Mouse (Mus musculus): ENCODE data around the gene Pou1f1. TPM values are rescaled to one million over a fixed set of nuclear protein-coding genes. Genes with fewer than 3 reads are reported as not detected.

Pou1f1 gene
- total and polyA plus RNA-seq, 3 experiments = not detected

GRCm38 (mm10) chr16:65485726-65486125 is 34.6 kb upstream of the Pou1f1 start:
- H3K4me3 ChIP-seq (ENCODE audit: control insufficient read depth in 1 of 2, insufficient read depth in 1 of 2, low read depth in 2 of 2, low read length in 2 of 2) = no peak overlapping the region
- no peak for TF ChIP-seq GABPA (IDR thresholded peaks at IDR 0.05; ENCODE audit: low read depth, low read length)
- no peak for TF ChIP-seq HCFC1 (IDR thresholded peaks at IDR 0.05; ENCODE audit: low read depth, low read length)
- no peak for TF ChIP-seq MYB (IDR thresholded peaks at IDR 0.05; ENCODE audit: low read depth, low read length)
- no peak for TF ChIP-seq ZKSCAN1 (IDR thresholded peaks at IDR 0.05; ENCODE audit: low read depth, low read length)
- TF ChIP-seq MAZ (IDR thresholded peaks at IDR 0.05; ENCODE audit: low read depth, low read length) = no peak
- H3K4me1 ChIP-seq (ENCODE audit: control insufficient read depth in 1 of 2, insufficient read depth in 2 of 2, low read length in 2 of 2) = no peaks in the 10 kb centered on the region
- H3K9ac ChIP-seq (ENCODE audit: control insufficient read depth, low read depth, low read length, poor library complexity, severe bottlenecking) = no peak overlapping the region
- no peaks in the 10 kb centered on the region for H3K79me2 ChIP-seq (ENCODE audit: control insufficient read depth, insufficient read depth, low read length, poor library complexity)
- DNase-seq (ENCODE audit: low read depth, low spot score) = no peak
- H3K27me3 ChIP-seq (ENCODE audit: control insufficient read depth in 1 of 2, insufficient read depth in 2 of 2, low read length in 2 of 2) = 0 out of 4 replicates have a peak, but pooled peaks cover 0 to 1% of the 10 kb centered on the region in 2 experiments
- H3K9me3 ChIP-seq (replicated peaks; ENCODE audit: insufficient read depth, low read length) = no peaks in the 10 kb centered on the region
- no peak overlapping the region for H3K27ac ChIP-seq (ENCODE audit: control insufficient read depth, low read depth, low read length)
- no peaks in the 10 kb centered on the region for H3K36me3 ChIP-seq (ENCODE audit: control insufficient read depth in 1 of 2, insufficient read depth in 2 of 2, low read length in 2 of 2)

DNA sequence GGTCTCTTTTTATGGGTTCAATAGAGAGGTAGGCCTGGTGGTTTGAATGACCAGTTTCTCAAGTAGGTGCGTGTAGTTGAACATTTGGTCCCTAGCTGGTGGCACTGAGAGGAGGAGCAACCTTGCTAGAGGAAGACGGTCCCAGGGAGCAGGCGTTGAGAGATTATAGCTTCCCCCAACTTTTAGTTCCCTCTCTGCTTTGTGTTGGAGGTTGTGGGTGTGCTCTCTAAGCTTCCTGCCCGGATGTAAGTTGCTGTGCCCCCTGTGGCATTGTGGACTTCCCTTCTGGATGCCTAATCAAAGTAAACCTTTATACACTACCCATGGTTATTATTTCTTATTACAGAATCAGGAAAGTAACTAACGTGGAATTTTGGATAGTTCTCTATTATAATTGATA is 24.3 kb upstream of the Pou1f1 start:
- Histone ChIP-seq H3K27ac (ENCODE audit: control insufficient read depth, low read depth, low read length) (no peak overlapping the region), H3K27me3 (ENCODE audit: control insufficient read depth in 1 of 2, insufficient read depth in 2 of 2, low read length in 2 of 2) (no peaks in the 10 kb centered on the region), H3K9me3 (replicated peaks; ENCODE audit: insufficient read depth, low read length) (no peaks in the 10 kb centered on the region), H3K79me2 (ENCODE audit: control insufficient read depth, insufficient read depth, low read length, poor library complexity) (no peaks in the 10 kb centered on the region), H3K9ac (ENCODE audit: control insufficient read depth, low read depth, low read length, poor library complexity, severe bottlenecking) (no peak overlapping the region), H3K4me3 (ENCODE audit: control insufficient read depth in 1 of 2, insufficient read depth in 1 of 2, low read depth in 2 of 2, low read length in 2 of 2) (no peak overlapping the region), H3K36me3 (ENCODE audit: control insufficient read depth in 1 of 2, insufficient read depth in 2 of 2, low read length in 2 of 2) (no peaks in the 10 kb centered on the region), H3K4me1 (ENCODE audit: control insufficient read depth in 1 of 2, insufficient read depth in 2 of 2, low read length in 2 of 2) (no peaks in the 10 kb centered on the region)
- DNase-seq (ENCODE audit: low read depth, low spot score) = peak; percentile 8
- TF ChIP-seq HCFC1 (IDR thresholded peaks at IDR 0.05; ENCODE audit: low read depth, low read length) (no peak), MXI1 (IDR thresholded peaks at IDR 0.05; ENCODE audit: low read depth, low read length) (no peak)

DNA sequence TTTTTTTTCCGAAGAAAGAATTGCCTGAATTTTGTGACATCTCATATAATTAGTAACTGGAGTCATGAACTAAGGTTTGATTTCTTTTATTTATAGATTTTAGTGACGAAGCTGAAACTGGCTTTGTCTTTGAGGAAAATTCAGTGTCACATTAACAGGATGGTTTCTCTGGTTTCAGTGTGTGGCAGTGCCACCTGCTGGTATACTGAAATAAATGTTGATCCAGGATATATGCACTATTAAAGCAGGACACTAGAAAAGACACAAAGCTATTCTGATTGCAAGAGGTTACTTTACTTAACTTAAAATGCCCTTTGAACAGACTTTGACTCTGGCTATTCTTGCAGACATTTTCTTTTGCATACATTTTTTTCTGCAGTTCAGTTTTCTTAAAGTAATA is 23.3 kb upstream of the Pou1f1 start:
- peak; percentile 47 for DNase-seq (ENCODE audit: low read depth, low spot score)
- TF ChIP-seq RAD21 (IDR thresholded peaks at IDR 0.05; ENCODE audit: low read depth, low read length) (peak; percentile 72), NRF1 (IDR thresholded peaks at IDR 0.05; ENCODE audit: insufficient read depth, low read depth, low read length, poor library complexity, severe bottlenecking) (no peak), SMC3 (IDR thresholded peaks at IDR 0.05; ENCODE audit: low read depth, low read length) (peak; percentile 71), ZC3H11A (IDR thresholded peaks at IDR 0.05; ENCODE audit: low read depth, low read length) (peak; percentile 58), CTCF (IDR thresholded peaks at IDR 0.05 in 2 of 3, conservative IDR thresholded peaks at IDR 0.05 in 1 of 3; ENCODE audit: control insufficient read depth in 1 of 3, insufficient read depth in 1 of 3, low read depth in 2 of 3, low read length in 3 of 3, poor library complexity in 1 of 3, severe bottlenecking in 1 of 3) (peak; percentile 29 to 71 (median 35); a peak in 4 of 6 replicates), POLR2A (IDR thresholded peaks at IDR 0.05; ENCODE audit: control insufficient read depth in 1 of 2, insufficient read depth in 1 of 2, low read depth in 1 of 2, low read length in 2 of 2, poor library complexity in 1 of 2) (no peak), HCFC1 (IDR thresholded peaks at IDR 0.05; ENCODE audit: low read depth, low read length) (no peak), ZMIZ1 (IDR thresholded peaks at IDR 0.05; ENCODE audit: low read depth, low read length) (no peak)
- no peaks in the 10 kb centered on the region for H3K9me3 ChIP-seq (replicated peaks; ENCODE audit: insufficient read depth, low read length)
- H3K36me3 ChIP-seq (ENCODE audit: control insufficient read depth in 1 of 2, insufficient read depth in 2 of 2, low read length in 2 of 2) = no peaks in the 10 kb centered on the region
- no peak overlapping the region for H3K9ac ChIP-seq (ENCODE audit: control insufficient read depth, low read depth, low read length, poor library complexity, severe bottlenecking)
- H3K79me2 ChIP-seq (ENCODE audit: control insufficient read depth, insufficient read depth, low read length, poor library complexity) = no peaks in the 10 kb centered on the region
- no peaks in the 10 kb centered on the region for H3K4me1 ChIP-seq (ENCODE audit: control insufficient read depth in 1 of 2, insufficient read depth in 2 of 2, low read length in 2 of 2)
- H3K27me3 ChIP-seq (ENCODE audit: control insufficient read depth in 1 of 2, insufficient read depth in 2 of 2, low read length in 2 of 2) = no peaks in the 10 kb centered on the region
- no peak overlapping the region for H3K27ac ChIP-seq (ENCODE audit: control insufficient read depth, low read depth, low read length)
- no peak overlapping the region for H3K4me3 ChIP-seq (ENCODE audit: control insufficient read depth in 1 of 2, insufficient read depth in 1 of 2, low read depth in 2 of 2, low read length in 2 of 2)
